Mouse (Mus musculus) heart, adult 2 months (tissue): Measurements from ENCODE around the gene Acsl1.

Source experiments
- EP300 ChIP-seq: fragments of 200-500 bp; IDR thresholded peaks from 2 replicates; pipeline ENCODE4 v1.6.1; 2011; ENCODE audit warnings: low read depth, low read length, control low read depth; ENCODE audit not compliant: insufficient read depth
- POLR2A ChIP-seq: fragments of 200-500 bp; IDR thresholded peaks from 2 replicates; pipeline ENCODE4 v1.6.1; 2011; ENCODE audit warnings: mild to moderate bottlenecking, low read depth, low read length, control low read depth; ENCODE audit not compliant: insufficient read depth

- TF ChIP-seq EP300 (no peak), POLR2A (no peak)
Observed at GRCm38 (mm10) chr8:46508488-46509395, 37.9 kb downstream of the Acsl1 start.
